Mouse (Mus musculus) heart, embryonic 10.5 days (tissue): ENCODE data around the gene Oxsm. TPM values are rescaled to one million over a fixed set of nuclear protein-coding genes. Genes with fewer than 3 reads are reported as not detected.

ENCODE experiments used
- DNase-seq: peaks from one replicate; pipeline ENCODE4 v3.0.0-alpha.2; 2017; ENCODE audit warnings: low spot score
- H3K27ac ChIP-seq: fragments of 300-500 bp; sonication (generic); 2 replicates; pipeline ENCODE4 v1.5.1; 2016; ENCODE audit warnings: mild to moderate bottlenecking
- H3K27me3 ChIP-seq: fragments of 300-500 bp; sonication (generic); 2 replicates; pipeline ENCODE4 v1.6.1; 2016; ENCODE audit warnings: mild to moderate bottlenecking; ENCODE audit not compliant: poor library complexity, insufficient read depth, severe bottlenecking
- H3K36me3 ChIP-seq: fragments of 300-500 bp; sonication (generic); 2 replicates; pipeline ENCODE4 v1.6.1; 2016; ENCODE audit warnings: mild to moderate bottlenecking, moderate library complexity
- H3K4me1 ChIP-seq: fragments of 300-500 bp; sonication (generic); 2 replicates; pipeline ENCODE4 v1.6.1; 2016; ENCODE audit warnings: mild to moderate bottlenecking
- H3K4me3 ChIP-seq: fragments of 300-500 bp; sonication (generic); 2 replicates; pipeline ENCODE4 v1.5.1; 2016; ENCODE audit warnings: mild to moderate bottlenecking, moderate library complexity
- H3K9me3 ChIP-seq: fragments of 300-500 bp; sonication (generic); 2 replicates; pipeline ENCODE4 v1.6.1; 2016; ENCODE audit warnings: mild to moderate bottlenecking, moderate library complexity
- WGBS: fragments of 180-500 bp; shearing (Covaris S2); methylation state at CpG from one replicate; pipeline ENCODE4 v1.1.7; 2016; 5-methylcytosine and 5-hydroxymethylcytosine counted together
- polyA plus RNA-seq: library from polyadenylated mRNA; unstranded; fragments of >200 nt; fragmentation: Nextera tagmentation; extraction: Ambion mirVana; gene quantifications from 2 replicates; pipeline ENCODE4 v1.2.1, GENCODE M21; 2016

Oxsm gene
- polyA plus RNA-seq, 1 experiment from 2014 or later: 1.4 TPM

DNA sequence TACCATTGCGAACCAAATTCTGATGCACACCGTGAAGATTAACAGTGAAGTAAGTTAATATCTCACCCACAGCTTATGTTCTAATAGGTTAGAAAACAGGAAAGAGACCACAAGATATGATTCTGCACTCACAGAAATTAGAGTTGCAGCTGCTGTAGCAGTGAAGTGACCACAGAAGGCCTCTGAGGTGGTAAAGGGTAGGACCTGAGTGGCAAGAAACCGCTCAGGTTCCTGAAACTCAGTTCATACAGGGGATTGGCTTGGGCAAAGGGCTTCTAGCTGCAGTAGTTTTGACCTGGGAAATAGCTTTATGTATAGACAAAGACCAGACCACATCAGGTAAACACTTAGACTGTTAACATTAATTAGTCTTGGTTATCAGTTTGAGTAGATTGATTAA is 6.1 kb upstream of the Oxsm start:
- Histone ChIP-seq H3K4me3 (no peak overlapping the region), H3K27ac (no peak overlapping the region), H3K27me3 (no peaks in the 10 kb centered on the region), H3K36me3 (peaks cover 22% of the 10 kb centered on the region), H3K9me3 (no peaks in the 10 kb centered on the region), H3K4me1 (no peaks in the 10 kb centered on the region)
- 94% methylated on average over 3 of the region's 3 CpGs for WGBS
- DNase-seq: no peak

DNA sequence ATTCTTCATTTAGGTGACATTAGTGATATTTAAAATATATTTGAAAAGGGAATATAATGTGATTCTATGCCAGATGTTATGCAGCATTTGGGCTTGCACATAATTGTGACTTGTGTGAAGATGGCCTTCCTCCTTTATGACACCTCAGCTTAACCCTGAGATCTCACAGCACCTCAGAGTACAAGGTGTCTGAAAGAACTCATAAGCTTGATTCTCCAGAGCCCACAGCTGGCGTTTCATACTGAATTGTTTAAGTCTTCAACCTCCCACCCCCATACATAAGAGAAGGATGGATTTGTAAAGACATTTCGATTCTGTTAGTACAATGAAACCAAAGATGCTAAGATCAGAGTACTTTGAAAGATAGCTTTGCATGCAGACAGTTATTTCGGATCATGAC is 491 bp upstream of the Oxsm start:
- H3K36me3 ChIP-seq: peaks cover 8% of the 10 kb centered on the region
- no peaks in the 10 kb centered on the region for H3K27me3 ChIP-seq
- DNase-seq: no peak
- no peaks in the 10 kb centered on the region for H3K4me1 ChIP-seq
- H3K4me3 ChIP-seq: peak overlapping the region; percentile 75
- 77% methylated on average over 3 of the region's 3 CpGs for WGBS
- H3K9me3 ChIP-seq: no peaks in the 10 kb centered on the region
- no peak overlapping the region; the same call in 1 of the 2 replicates for H3K27ac ChIP-seq

DNA sequence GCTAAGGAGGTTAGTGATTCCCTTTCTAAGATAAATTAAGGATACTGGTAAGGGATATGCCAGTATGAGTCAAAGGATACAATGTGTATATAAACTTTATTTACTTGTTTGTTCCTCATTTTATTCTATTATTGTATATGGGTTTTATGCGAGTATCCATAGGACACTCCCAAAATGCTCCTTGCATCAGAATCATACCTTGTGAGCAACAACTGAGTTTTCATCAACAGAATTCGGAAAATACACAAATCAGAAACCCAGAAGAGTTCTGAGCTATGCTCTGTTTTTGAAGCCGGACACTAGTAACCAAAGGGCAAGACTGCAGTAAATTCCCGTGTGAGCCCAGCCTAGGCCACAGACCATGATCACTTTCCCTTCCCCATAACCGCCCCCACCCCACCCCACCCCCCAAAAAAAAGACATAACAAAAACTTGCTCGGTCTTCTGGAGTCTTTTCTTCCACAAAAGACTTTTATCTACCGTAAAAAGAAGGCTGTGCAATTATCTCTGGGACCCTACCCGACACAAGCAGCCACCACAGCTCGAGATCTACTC is 928 bp downstream of the Oxsm start:
- Histone ChIP-seq H3K27ac (peak overlapping the region; percentile 99), H3K9me3 (no peaks in the 10 kb centered on the region), H3K4me3 (peak overlapping the region; percentile 75), H3K27me3 (no peaks in the 10 kb centered on the region), H3K36me3 (no peaks in the 10 kb centered on the region), H3K4me1 (no peaks in the 10 kb centered on the region)
- DNase-seq: no peak
- WGBS: 15% methylated on average over 9 of the region's 9 CpGs

DNA sequence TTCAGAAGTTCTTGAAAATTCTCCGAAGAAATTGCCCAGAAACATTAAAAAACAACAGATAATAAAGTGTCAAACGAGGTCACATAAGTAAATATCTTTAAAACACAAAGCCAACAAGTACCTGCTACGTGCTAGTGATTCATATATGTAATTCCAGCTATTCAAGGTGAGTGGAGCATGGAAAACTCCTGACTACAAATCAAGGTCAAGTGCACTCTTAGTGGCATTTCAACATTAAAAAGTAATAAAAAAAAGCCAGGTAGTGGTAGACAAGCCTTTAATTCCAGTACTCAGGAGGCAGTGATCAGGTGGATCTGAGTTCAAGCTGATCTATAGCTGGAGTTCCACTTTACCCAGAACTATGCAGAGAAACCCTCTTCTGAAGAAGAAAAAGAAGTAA is 1.5 kb downstream of the Oxsm start:
- WGBS: 70% methylated on average over 3 of the region's 3 CpGs
- no peaks in the 10 kb centered on the region for H3K36me3 ChIP-seq
- H3K9me3 ChIP-seq: no peaks in the 10 kb centered on the region
- no peaks in the 10 kb centered on the region for H3K4me1 ChIP-seq
- H3K27me3 ChIP-seq: no peaks in the 10 kb centered on the region
- DNase-seq: no peak
- H3K4me3 ChIP-seq: no peak overlapping the region
- no peak overlapping the region for H3K27ac ChIP-seq

DNA sequence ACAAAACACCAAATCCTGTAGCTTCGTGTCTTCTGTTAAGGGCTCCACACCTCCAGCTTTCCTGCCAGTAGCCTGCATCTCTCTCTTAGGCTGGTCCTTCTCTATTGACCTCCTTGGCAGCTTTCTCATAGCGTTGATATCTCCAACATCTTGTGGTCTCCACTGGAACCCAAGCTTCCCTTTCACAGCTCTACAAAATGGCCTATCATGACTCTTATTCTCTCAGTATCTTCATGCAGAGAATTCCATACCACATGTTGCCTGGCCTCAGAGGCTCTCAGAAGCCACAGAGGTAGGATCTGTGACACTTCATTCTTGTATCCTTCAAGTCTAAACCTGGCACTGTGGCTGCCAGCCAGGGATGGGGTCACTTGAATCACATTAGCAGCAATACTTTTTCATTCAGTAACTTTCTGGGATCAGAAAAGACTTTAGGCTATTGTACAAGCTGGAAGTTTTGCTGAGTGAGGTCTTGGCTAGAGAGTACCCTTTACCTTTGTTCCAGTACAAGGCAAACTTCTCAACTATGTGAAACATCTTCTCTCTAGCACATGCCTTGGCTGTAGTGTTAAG is 3.2 kb downstream of the Oxsm start:
- no peaks in the 10 kb centered on the region for H3K36me3 ChIP-seq
- H3K4me3 ChIP-seq: no peak overlapping the region
- H3K27me3 ChIP-seq: no peaks in the 10 kb centered on the region
- 0 out of 2 replicates have a peak, but pooled peaks cover 3% of the 10 kb centered on the region for H3K4me1 ChIP-seq
- no peak for DNase-seq
- H3K9me3 ChIP-seq: no peaks in the 10 kb centered on the region
- no peak overlapping the region for H3K27ac ChIP-seq
- 79% methylated on average over 2 of the region's 2 CpGs for WGBS

DNA sequence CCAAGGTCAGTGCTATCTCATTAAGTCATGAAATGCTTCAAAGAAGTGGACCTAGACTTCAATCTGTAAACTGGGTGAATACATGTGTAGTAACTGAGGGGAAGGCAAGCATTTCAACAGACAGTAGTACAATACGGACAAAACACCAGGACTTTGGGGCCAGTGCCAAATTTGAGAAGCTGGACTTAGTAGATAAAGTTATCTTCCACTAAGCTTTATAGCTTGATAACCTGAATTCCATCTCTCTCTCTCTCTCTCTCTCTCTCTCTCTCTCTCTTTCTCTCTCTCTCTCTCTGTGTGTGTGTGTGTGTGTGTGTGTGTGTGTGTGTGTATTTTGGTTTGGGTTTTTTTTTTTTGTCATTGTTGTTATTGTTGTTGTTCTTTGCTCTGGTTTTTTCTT is 4.5 kb downstream of the Oxsm start:
- Histone ChIP-seq H3K9me3 (no peaks in the 10 kb centered on the region), H3K27me3 (no peaks in the 10 kb centered on the region), H3K27ac (no peak overlapping the region), H3K4me1 (0 out of 2 replicates have a peak, but pooled peaks cover 3% of the 10 kb centered on the region), H3K36me3 (peaks cover 4% of the 10 kb centered on the region; the same call in 1 of the 2 replicates), H3K4me3 (no peak overlapping the region)
- no peak for DNase-seq
- 37% methylated on average over 1 of the region's 1 CpGs for WGBS

DNA sequence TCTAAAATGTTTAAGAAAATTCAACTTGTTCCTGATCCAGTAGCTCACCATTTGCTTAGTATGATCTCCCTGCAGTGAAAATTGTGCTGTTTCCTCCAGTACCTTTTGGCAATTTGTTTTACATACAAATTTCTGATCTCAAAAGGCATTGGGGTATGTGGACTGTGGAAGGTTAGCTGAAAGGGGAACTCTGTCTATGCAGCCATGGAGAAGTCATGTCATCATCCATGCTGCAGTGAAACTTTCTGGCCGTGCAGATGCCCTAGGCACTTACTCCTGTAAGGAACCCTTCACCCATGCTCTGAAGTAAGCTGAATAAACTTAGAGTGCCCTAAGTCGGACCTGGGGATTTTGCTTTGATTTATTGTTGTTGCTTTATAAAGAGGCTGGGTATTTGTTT is 5.2 kb downstream of the Oxsm start:
- H3K4me3 ChIP-seq: no peak overlapping the region
- no peaks in the 10 kb centered on the region for H3K27me3 ChIP-seq
- no peaks in the 10 kb centered on the region for H3K9me3 ChIP-seq
- 0 out of 2 replicates have a peak overlapping the region, but pooled peaks have one; percentile 92 for H3K27ac ChIP-seq
- 58% methylated on average over 2 of the region's 2 CpGs for WGBS
- H3K36me3 ChIP-seq: peaks cover 4% of the 10 kb centered on the region; the same call in 1 of the 2 replicates
- no peak for DNase-seq
- H3K4me1 ChIP-seq: 0 out of 2 replicates have a peak, but pooled peaks cover 3% of the 10 kb centered on the region

DNA sequence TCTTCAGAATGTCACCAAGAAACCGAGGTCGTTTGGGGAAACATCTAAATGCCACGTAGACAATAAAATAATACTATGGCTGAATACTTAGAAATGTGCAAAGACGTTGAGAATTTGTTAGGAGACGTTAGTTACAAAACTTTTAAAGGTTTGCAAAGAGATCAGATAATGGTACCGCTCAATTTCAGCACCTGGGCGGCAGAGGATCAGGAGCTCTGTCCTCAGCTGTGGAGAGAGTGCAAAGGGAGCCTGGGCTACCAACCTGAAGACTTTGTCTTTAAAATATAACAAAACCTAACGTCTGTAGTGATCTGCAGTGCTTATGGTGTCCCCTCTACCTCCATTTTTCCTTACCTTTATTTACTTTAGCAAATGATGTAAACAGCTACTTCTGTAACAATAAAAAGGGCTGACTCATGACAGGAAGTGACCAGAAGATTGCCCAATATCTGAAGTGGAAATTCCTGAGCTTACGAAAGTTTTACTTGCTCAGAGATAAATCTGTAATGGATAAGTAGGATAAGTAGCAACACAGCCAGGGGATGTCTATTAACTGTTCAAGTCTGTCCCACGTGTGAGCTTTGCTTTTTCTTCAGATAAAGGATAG is 5.9 kb downstream of the Oxsm start:
- H3K9me3 ChIP-seq: no peaks in the 10 kb centered on the region
- peak overlapping the region; percentile 72 for H3K4me3 ChIP-seq
- peaks cover 4% of the 10 kb centered on the region; the same call in 1 of the 2 replicates for H3K36me3 ChIP-seq
- no peak for DNase-seq
- peak overlapping the region; percentile 92 for H3K27ac ChIP-seq
- WGBS: 9% methylated on average over 10 of the region's 10 CpGs
- H3K4me1 ChIP-seq: 0 out of 2 replicates have a peak, but pooled peaks cover 3% of the 10 kb centered on the region
- no peaks in the 10 kb centered on the region for H3K27me3 ChIP-seq

DNA sequence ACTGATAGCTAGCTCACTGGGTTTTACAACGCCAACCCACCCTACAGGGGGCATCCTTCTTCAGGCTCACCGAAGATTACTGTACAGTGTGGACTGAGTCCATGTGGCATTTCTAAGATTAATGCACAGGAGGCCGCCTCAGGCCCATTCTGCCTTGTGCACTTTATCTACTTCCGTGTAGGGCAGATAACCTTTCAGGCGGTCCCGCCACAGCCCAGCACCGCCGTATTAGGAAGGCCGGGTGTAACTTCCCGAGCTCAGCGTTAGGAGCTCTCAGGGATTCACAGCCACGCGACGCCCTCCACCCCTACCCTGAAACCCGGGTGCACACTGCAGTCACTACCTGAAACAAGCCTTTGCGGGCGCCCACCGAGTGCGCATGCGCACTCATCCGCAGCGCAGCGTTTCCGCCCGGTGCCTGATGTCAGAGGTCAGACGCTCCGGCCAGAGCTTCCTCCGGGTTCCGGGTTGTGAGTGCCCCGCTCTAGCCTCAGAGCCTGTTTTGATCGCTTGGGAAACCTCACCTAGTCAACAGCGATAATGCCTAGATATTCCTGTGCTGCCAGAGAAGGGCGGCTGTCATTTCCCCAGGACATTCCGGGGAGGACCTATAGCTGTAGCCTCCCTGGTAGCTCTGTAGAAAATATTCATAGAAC is 6.5 kb downstream of the Oxsm start:
- H3K36me3 ChIP-seq: peaks cover 4% of the 10 kb centered on the region; the same call in 1 of the 2 replicates
- H3K27ac ChIP-seq: peak overlapping the region; percentile 92
- no peaks in the 10 kb centered on the region for H3K27me3 ChIP-seq
- 0 out of 2 replicates have a peak, but pooled peaks cover 3% of the 10 kb centered on the region for H3K4me1 ChIP-seq
- peak overlapping the region; percentile 72 for H3K4me3 ChIP-seq
- 3% methylated on average over 34 of the region's 34 CpGs for WGBS
- H3K9me3 ChIP-seq: no peaks in the 10 kb centered on the region
- DNase-seq: peak; percentile 96

DNA sequence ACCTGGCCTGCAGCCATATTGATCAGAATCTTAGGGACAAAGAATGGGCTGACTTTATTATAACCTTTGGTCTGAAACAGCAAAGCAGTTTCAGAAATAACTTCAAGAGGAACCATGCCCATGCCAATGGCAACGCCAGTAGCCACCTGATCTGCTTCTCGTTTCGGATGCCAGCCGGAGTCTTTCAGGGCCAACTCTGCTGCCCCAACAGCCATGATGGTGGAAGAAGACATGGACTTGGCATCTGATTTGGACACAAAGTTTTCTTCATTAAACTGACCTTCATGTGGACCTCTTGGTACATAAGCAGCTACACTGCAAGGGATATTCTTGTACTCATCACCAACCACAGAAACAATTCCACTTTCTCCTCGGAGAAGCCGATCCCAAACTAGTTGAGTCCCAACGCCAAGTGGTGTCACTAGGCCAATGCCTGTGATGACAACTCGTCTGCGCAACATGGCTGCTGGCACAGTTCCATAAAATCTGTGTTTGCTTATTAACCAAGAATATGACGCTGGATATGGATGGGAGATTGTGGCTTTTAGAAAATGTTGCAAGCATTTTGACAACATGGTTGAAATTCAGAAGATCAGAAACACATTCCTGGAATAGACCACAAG is 7.3 kb downstream of the Oxsm start:
- Histone ChIP-seq H3K9me3 (peaks cover 5% of the 10 kb centered on the region; the same call in 1 of the 2 replicates), H3K27me3 (no peaks in the 10 kb centered on the region), H3K27ac (peak overlapping the region; percentile 92), H3K4me1 (0 out of 2 replicates have a peak, but pooled peaks cover 3% of the 10 kb centered on the region), H3K4me3 (peak overlapping the region; percentile 72), H3K36me3 (peaks cover 4% of the 10 kb centered on the region; the same call in 1 of the 2 replicates)
- 93% methylated on average over 10 of the region's 10 CpGs for WGBS
- no peak for DNase-seq

DNA sequence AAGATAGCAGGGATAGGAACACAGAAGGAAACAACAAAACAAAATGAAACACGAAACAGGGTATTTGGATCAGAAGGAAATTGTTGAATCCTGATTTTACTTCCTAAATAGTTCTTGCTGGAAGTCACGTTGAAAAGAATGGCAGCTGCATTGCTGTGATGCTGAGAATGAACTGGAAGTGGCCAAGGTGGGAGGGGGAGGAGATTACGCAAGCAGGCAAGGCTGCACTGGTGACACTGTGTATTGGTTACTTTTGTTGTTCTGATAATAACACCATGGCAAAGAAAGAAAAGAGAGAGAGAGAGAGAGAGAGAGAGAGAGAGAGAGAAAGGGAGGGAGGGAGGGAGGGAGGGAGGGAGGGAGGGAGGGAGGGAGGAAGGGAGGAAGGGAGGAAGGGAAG is 13.1 kb downstream of the Oxsm start:
- Histone ChIP-seq H3K36me3 (peaks cover 4% of the 10 kb centered on the region; the same call in 1 of the 2 replicates), H3K27me3 (no peaks in the 10 kb centered on the region), H3K27ac (no peak overlapping the region), H3K4me1 (no peaks in the 10 kb centered on the region), H3K9me3 (peaks cover 6% of the 10 kb centered on the region; the same call in 1 of the 2 replicates), H3K4me3 (no peak overlapping the region)
- DNase-seq: no peak
- 66% methylated on average over 3 of the region's 3 CpGs for WGBS

DNA sequence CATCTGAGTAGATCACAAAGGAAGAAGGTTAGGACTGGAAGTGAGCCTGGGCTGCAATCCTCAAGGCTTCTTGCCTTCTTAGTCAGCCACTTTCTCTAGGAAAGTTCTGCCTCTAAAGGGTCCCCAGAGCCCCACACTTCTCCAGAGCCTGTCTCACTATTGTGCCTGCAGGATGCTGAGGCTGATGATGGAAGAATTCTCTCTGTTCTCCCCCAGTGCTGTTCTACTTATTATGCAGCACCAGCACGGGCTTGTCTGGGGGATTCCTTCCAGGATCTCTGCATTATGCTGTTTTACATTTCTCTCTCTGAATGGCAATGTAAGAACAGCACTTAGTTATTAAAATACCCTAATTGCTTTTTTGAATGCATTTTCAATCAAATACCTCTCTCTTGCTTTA is 16.1 kb downstream of the Oxsm start:
- Histone ChIP-seq H3K27me3 (no peaks in the 10 kb centered on the region), H3K27ac (no peak overlapping the region), H3K4me1 (no peaks in the 10 kb centered on the region), H3K4me3 (no peak overlapping the region), H3K9me3 (peaks cover 6% of the 10 kb centered on the region; the same call in 1 of the 2 replicates), H3K36me3 (no peaks in the 10 kb centered on the region)
- DNase-seq: no peak
- 27% methylated on average over 1 of the region's 1 CpGs for WGBS
